Mouse (Mus musculus) lung, postnatal 0 days (tissue): ENCODE data around the gene Plac1.
"Not testable (repeated sequence)": the region's sequence is repeated elsewhere in the genome, so short reads cannot be mapped to it uniquely, and the experiment has no call there.

ENCODE experiments used
- CTCF ChIP-seq: IDR thresholded peaks from 2 replicates; pipeline ENCODE4 v1.5.1; 2016; ENCODE audit warnings: antibody characterized with exemption, mild to moderate bottlenecking
- EP300 ChIP-seq: IDR thresholded peaks from 2 replicates; pipeline ENCODE4 v1.6.1; 2016; ENCODE audit warnings: antibody characterized with exemption, mild to moderate bottlenecking, control low read depth

- peak; percentile 71 for TF ChIP-seq CTCF
- TF ChIP-seq EP300 = not testable (repeated sequence)
These were observed 215.6 kb downstream of the Plac1 start for GRCm38 (mm10) chrX:53024268-53024667.
